Mouse (Mus musculus): ENCODE measurements around the gene Frmd4a. TPM values are rescaled to one million over a fixed set of nuclear protein-coding genes. Genes with fewer than 3 reads are reported as not detected.

Gene Frmd4a
- total and polyA plus RNA-seq, 3 experiments: 10.4 to 21.0 (median 20.0) TPM

DNA sequence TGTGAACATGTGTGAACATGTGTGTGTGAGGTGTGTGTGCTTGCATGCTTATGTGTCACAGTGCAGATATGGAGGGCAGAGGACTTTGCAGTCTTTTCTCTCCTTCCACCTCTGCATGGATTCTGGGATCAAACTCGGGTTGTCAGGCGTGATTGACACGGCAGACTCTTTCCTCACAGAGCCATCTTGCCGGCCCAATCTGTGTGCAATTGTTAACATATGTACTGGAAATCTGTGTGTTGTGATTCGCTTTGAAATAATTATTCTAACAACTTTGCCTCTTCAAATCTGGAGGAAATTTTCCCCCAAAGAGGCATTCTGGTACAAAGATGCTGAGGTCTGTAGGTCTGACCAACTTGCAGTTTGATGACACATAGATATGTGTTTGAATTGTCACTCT, 468.7 kb downstream of the Frmd4a start:
- H3K4me1 ChIP-seq (ENCODE audit: control insufficient read depth, insufficient read depth, low read length): peaks cover 4% of the 10 kb centered on the region; the same call in 1 of the 2 replicates
- WGBS: 93% methylated on average over 5 of the region's 5 CpGs
- intact Hi-C loops (cut with DNase I): no loop called here
- no peaks in the 10 kb centered on the region for H3K36me3 ChIP-seq (ENCODE audit: control insufficient read depth, insufficient read depth, low read length)
- no peaks in the 10 kb centered on the region for H3K79me2 ChIP-seq (replicated peaks; ENCODE audit: control insufficient read depth, insufficient read depth, low read length)
- no peak overlapping the region for H3K27ac ChIP-seq
- TF ChIP-seq POLR2A (IDR thresholded peaks at IDR 0.05; ENCODE audit: insufficient read depth, low read depth, low read length): no peak
- no peak for TF ChIP-seq CTCF (IDR thresholded peaks at IDR 0.05)
- no peak for TF ChIP-seq EP300 (IDR thresholded peaks at IDR 0.05; ENCODE audit: insufficient read depth, low read depth, low read length)
- no peak overlapping the region for H3K9ac ChIP-seq (ENCODE audit: low read depth, low read length)
- H3K27me3 ChIP-seq (ENCODE audit: control insufficient read depth, insufficient read depth, low read length): no peaks in the 10 kb centered on the region
- no peak for DNase-seq
- no peak overlapping the region for H3K4me3 ChIP-seq

DNA sequence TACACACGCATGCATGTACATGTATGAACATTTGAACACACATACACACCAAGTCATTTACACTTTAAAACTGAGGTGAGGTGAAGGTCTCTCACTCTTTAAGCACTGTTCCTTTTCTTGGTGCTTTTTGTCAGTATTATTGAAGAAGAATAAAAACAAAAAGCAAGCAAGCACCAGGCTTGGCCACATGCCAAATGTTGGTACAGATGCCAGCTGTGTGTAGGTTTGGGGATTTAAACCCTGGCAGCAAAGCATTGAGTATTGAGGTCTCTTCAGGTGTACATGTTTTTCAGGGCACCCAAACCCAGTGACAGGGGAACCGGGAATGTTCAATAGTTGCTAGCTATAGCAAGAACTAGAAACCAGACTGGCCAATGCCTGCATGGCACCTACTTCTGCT, 469.8 kb downstream of the Frmd4a start:
- Histone ChIP-seq H3K27me3 (ENCODE audit: control insufficient read depth, insufficient read depth, low read length) (no peaks in the 10 kb centered on the region), H3K27ac (no peak overlapping the region), H3K36me3 (ENCODE audit: control insufficient read depth, insufficient read depth, low read length) (no peaks in the 10 kb centered on the region), H3K9ac (ENCODE audit: low read depth, low read length) (no peak overlapping the region), H3K79me2 (replicated peaks; ENCODE audit: control insufficient read depth, insufficient read depth, low read length) (no peaks in the 10 kb centered on the region), H3K4me1 (ENCODE audit: control insufficient read depth, insufficient read depth, low read length) (peaks cover 10% of the 10 kb centered on the region), H3K4me3 (no peak overlapping the region)
- DNase-seq: no peak
- TF ChIP-seq POLR2A (IDR thresholded peaks at IDR 0.05; ENCODE audit: insufficient read depth, low read depth, low read length) (no peak), EP300 (IDR thresholded peaks at IDR 0.05; ENCODE audit: insufficient read depth, low read depth, low read length) (no peak), CTCF (IDR thresholded peaks at IDR 0.05) (no peak)
- intact Hi-C loops (cut with DNase I): no loop called here
- WGBS: 99% methylated on average over 2 of the region's 2 CpGs

DNA sequence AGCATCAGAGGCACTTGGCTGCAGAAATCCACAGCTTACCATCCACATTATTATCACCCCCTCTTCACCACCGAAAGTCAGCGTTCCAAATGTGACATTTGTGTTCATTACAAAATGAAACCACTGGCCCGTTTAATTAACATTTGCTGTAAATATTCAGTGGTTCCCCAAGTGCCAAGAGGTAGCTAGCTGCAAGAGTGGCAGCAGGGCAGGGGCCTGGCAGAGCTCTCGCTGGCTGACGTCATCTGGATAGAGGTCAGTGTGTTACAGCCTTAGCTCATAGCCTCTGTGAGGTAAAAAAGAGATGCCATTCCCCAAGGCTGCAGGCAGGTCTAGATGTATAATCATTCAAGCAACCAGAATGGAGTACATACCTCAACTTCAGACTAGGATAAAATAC, 473.3 kb downstream of the Frmd4a start:
- TF ChIP-seq CTCF (IDR thresholded peaks at IDR 0.05): no peak
- peak in 1 of 2 experiments; percentile 42 for DNase-seq
- no peaks in the 10 kb centered on the region for H3K27me3 ChIP-seq (ENCODE audit: control insufficient read depth, insufficient read depth, low read length)
- H3K79me2 ChIP-seq (replicated peaks; ENCODE audit: control insufficient read depth, insufficient read depth, low read length): no peaks in the 10 kb centered on the region
- 56% methylated on average over 5 of the region's 5 CpGs for WGBS
- peak overlapping the region; percentile 41 for H3K27ac ChIP-seq
- H3K36me3 ChIP-seq (ENCODE audit: control insufficient read depth, insufficient read depth, low read length): no peaks in the 10 kb centered on the region
- no peak overlapping the region for H3K4me3 ChIP-seq
- no peak overlapping the region for H3K9ac ChIP-seq (ENCODE audit: low read depth, low read length)
- intact Hi-C loops (cut with DNase I): loop anchor here (10.0 kb wide), 1 partner anchor 946 kb away; no protein-coding TSS in a partner anchor
- peaks cover 11% of the 10 kb centered on the region for H3K4me1 ChIP-seq (ENCODE audit: control insufficient read depth, insufficient read depth, low read length)

DNA sequence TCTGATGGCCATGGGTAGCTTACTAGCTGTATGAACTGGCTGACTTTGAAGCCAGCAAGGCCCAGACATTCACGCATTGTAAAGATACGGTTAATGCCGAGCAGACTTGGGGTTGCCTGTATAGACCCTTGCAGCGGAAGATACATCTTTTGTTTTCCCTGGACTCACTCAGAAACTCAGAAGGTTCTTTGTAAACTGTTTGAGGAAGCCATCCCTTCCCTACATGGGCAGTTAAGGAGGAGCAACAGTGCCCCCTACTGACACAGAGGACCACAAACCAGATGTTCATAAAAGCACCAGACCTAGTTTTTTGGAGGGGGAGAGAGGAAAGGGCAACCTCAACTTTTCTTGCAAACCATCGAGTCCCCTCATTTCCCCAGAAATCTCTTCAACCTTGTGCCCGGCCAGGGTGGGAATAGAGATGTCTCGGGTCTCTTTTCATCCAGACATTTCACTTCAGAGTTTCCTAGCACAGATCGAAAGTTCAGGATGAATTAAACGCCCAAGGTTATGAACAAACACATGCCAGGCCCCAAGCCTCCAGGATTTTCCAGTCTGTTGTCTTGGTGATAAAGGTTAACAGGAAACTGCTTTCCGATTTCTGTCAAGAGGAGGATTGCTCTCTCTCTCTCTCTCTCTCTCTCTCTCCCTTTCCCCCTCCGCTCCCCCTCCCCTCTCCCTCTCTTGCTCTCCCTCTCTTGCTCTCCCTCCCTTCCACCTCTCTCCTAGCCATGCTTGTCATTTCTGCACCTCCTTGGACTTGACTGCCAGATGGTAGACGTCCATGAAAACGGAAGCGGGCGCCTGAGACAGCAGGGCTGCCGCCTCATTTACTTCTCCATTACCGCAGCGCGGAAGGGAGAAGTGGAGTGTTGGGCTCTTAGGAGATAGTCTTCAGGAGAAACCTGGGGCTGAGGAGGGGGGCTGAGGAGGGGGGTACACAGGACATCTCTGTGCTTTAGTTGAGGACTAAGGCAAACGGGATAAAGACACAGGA, 475.3 kb downstream of the Frmd4a start:
- H3K27ac ChIP-seq: no peak overlapping the region
- DNase-seq: peak; percentile 78
- H3K36me3 ChIP-seq (ENCODE audit: control insufficient read depth, insufficient read depth, low read length): no peaks in the 10 kb centered on the region
- peaks cover 11% of the 10 kb centered on the region for H3K4me1 ChIP-seq (ENCODE audit: control insufficient read depth, insufficient read depth, low read length)
- WGBS: 41% methylated on average over 20 of the region's 20 CpGs
- intact Hi-C loops (cut with DNase I): loop anchor here (1.0 to 10.0 kb wide), 5 partner anchors 90 to 948 kb away; no protein-coding TSS in a partner anchor
- H3K27me3 ChIP-seq (ENCODE audit: control insufficient read depth, insufficient read depth, low read length): no peaks in the 10 kb centered on the region
- no peaks in the 10 kb centered on the region for H3K79me2 ChIP-seq (replicated peaks; ENCODE audit: control insufficient read depth, insufficient read depth, low read length)
- no peak overlapping the region for H3K4me3 ChIP-seq
- H3K9ac ChIP-seq (ENCODE audit: low read depth, low read length): no peak overlapping the region
- TF ChIP-seq EP300 (IDR thresholded peaks at IDR 0.05; ENCODE audit: insufficient read depth, low read depth, low read length): peak; percentile 95
- no peak for TF ChIP-seq POLR2A (IDR thresholded peaks at IDR 0.05; ENCODE audit: insufficient read depth, low read depth, low read length)
- TF ChIP-seq CTCF (IDR thresholded peaks at IDR 0.05): peak; percentile 94

DNA sequence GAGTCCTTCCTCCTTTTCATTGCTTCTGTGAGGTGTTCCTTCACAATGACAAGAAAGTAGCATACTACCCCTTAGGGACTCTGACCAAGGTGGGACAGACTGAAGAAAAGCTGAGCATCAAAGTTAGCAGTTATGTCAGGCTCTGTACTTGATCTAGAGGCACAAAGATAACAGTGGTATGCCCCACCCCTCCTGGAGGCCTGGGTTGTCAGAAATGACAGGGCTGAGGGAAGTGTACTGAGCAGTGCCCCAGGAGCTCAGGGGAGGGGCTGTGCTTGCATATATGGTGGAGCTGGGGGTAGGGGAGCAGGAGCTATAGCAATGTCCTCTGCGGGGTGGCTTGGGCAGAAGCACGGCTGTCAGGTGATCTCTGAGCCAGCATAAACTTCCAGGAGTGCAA, 477.0 kb downstream of the Frmd4a start:
- 56% methylated on average over 2 of the region's 2 CpGs for whole genome bisulfite sequencing
- intact Hi-C loops (cut with DNase I): loop anchor here (10.0 kb wide), 1 partner anchor 950 kb away; no protein-coding TSS in a partner anchor
- DNase-seq: no peak
- Histone ChIP-seq H3K79me2 (replicated peaks; ENCODE audit: control insufficient read depth, insufficient read depth, low read length) (no peaks in the 10 kb centered on the region), H3K36me3 (ENCODE audit: control insufficient read depth, insufficient read depth, low read length) (peaks cover 2% of the 10 kb centered on the region; the same call in 1 of the 2 replicates), H3K27ac (no peak overlapping the region), H3K4me3 (no peak overlapping the region), H3K9ac (ENCODE audit: low read depth, low read length) (no peak overlapping the region), H3K4me1 (ENCODE audit: control insufficient read depth, insufficient read depth, low read length) (peaks cover 11% of the 10 kb centered on the region), H3K27me3 (ENCODE audit: control insufficient read depth, insufficient read depth, low read length) (no peaks in the 10 kb centered on the region)
- no peak for TF ChIP-seq EP300 (IDR thresholded peaks at IDR 0.05; ENCODE audit: insufficient read depth, low read depth, low read length)
- no peak for TF ChIP-seq CTCF (IDR thresholded peaks at IDR 0.05)
- no peak for TF ChIP-seq POLR2A (IDR thresholded peaks at IDR 0.05; ENCODE audit: insufficient read depth, low read depth, low read length)

DNA sequence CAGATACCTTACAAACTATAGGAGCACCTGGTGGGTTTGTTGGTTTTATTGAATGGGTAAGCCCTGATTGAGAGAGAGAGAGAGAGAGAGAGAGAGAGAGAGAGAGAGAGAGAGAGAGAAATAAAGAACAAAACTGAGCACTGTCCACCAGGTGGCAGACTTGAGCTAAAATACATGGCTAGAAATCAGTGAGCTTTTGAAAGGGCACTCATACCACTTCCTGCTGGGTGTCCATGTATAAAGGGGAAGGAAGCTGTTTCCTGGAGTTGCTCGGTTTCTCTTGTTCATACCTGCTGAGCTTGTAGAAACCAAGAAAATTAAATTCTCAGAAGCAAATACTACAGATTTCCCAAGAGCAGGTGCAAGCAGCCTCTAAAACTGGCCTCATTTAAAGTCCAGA, 481.7 kb downstream of the Frmd4a start:
- Histone ChIP-seq H3K27me3 (ENCODE audit: control insufficient read depth, insufficient read depth, low read length) (no peaks in the 10 kb centered on the region), H3K36me3 (ENCODE audit: control insufficient read depth, insufficient read depth, low read length) (peaks cover 2% of the 10 kb centered on the region; the same call in 1 of the 2 replicates), H3K79me2 (replicated peaks; ENCODE audit: control insufficient read depth, insufficient read depth, low read length) (no peaks in the 10 kb centered on the region), H3K4me1 (ENCODE audit: control insufficient read depth, insufficient read depth, low read length) (peaks cover 10% of the 10 kb centered on the region), H3K27ac (no peak overlapping the region), H3K9ac (ENCODE audit: low read depth, low read length) (no peak overlapping the region), H3K4me3 (no peak overlapping the region)
- peak; percentile 39 to 70 for DNase-seq
- peak; percentile 77 for TF ChIP-seq CTCF (IDR thresholded peaks at IDR 0.05)
- no peak for TF ChIP-seq EP300 (IDR thresholded peaks at IDR 0.05; ENCODE audit: insufficient read depth, low read depth, low read length)
- TF ChIP-seq POLR2A (IDR thresholded peaks at IDR 0.05; ENCODE audit: insufficient read depth, low read depth, low read length): no peak
- WGBS: 0% methylated on average over 1 of the region's 1 CpGs
- intact Hi-C loops (cut with DNase I): loop anchor here (1.0 to 10.0 kb wide), 5 partner anchors 102 to 954 kb away; partner anchors contain the start of gene Prpf18
